Mouse (Mus musculus): ENCODE data around the gene Gpha2. TPM values are rescaled to one million over a fixed set of nuclear protein-coding genes. Genes with fewer than 3 reads are reported as not detected.

The Gpha2 gene
- total and polyA plus RNA-seq, 3 experiments = not detected

- no peak overlapping the region for H3K9ac ChIP-seq (ENCODE audit: insufficient read depth, low read depth)
- H3K36me3 ChIP-seq (replicated peaks in 1 of 2; ENCODE audit: control insufficient read depth in 1 of 2, insufficient read depth in 1 of 2, low read length in 1 of 2) = peaks cover 33 to 60% of the 10 kb centered on the region in 2 experiments
- H3K27ac ChIP-seq (ENCODE audit: insufficient read depth, low read depth) = no peak overlapping the region
- in situ Hi-C loops (cut with MboI; ENCODE audit: low pct_ligation_motif_present, low pct_unique_long_range_greater_than_20kb, low sequenced_read_pairs) = loop anchor here (5.0 kb wide), 1 partner anchor 45 kb away; the partner anchor contains the start of gene Cdc42bpg
- dilution Hi-C loops (cut with MboI; ENCODE audit: extremely low pct_ligation_motif_present, extremely low pct_unique_long_range_greater_than_20kb, low sequenced_read_pairs) = no loop called here
- no peak overlapping the region for H3K4me3 ChIP-seq (replicated peaks in 1 of 3; ENCODE audit: low read depth in 2 of 3, low read length in 2 of 3, poor library complexity in 1 of 3)
- H3K9me3 ChIP-seq (replicated peaks; ENCODE audit: low read length) = peaks cover 3% of the 10 kb centered on the region
- no peak overlapping the region for H3K4me2 ChIP-seq (ENCODE audit: insufficient read depth, low read depth, poor library complexity, severe bottlenecking)
- TF ChIP-seq CTCF (conservative IDR thresholded peaks at IDR 0.05 in 1 of 2, IDR thresholded peaks at IDR 0.05 in 1 of 2; ENCODE audit: low read depth in 2 of 2, low read length in 2 of 2) (peak; percentile 92 to 93), ZC3H11A (IDR thresholded peaks at IDR 0.05; ENCODE audit: low read depth, low read length) (peak; percentile 71), JUN (IDR thresholded peaks at IDR 0.05; ENCODE audit: insufficient read depth, low read depth, low read length) (no peak), USF2 (conservative IDR thresholded peaks at IDR 0.05; ENCODE audit: low read depth, low read length) (no peak), CHD1 (IDR thresholded peaks at IDR 0.05; ENCODE audit: low read depth, low read length) (no peak), SMC3 (IDR thresholded peaks at IDR 0.05; ENCODE audit: low read depth, low read length) (peak; percentile 98), RAD21 (IDR thresholded peaks at IDR 0.05; ENCODE audit: low read depth, low read length) (peak; percentile 78), ELF1 (IDR thresholded peaks at IDR 0.05; ENCODE audit: low read depth, low read length) (peak; percentile 32; the same call in 1 of the 2 replicates), NELFE (IDR thresholded peaks at IDR 0.05; ENCODE audit: low read depth, low read length) (peak; percentile 52; the same call in 1 of the 2 replicates)
- peaks cover 0 to 8% of the 10 kb centered on the region in 2 experiments; a peak in 1 of 4 replicates for H3K4me1 ChIP-seq (ENCODE audit: control insufficient read depth in 1 of 2, insufficient read depth in 2 of 2)
- no peaks in the 10 kb centered on the region for H3K79me2 ChIP-seq (replicated peaks; ENCODE audit: control insufficient read depth, extremely low read depth, insufficient read depth, poor library complexity, severe bottlenecking)
- H3K27me3 ChIP-seq (replicated peaks) = no peaks in the 10 kb centered on the region
- peak; percentile 71 for DNase-seq (ENCODE audit: extremely low read depth)
Observed at GRCm38 (mm10) chr19:6262222-6262621, 36.0 kb downstream of the Gpha2 start.

- in situ Hi-C loops (cut with MboI; ENCODE audit: low pct_ligation_motif_present, low pct_unique_long_range_greater_than_20kb, low sequenced_read_pairs) = loop anchor here (5.0 kb wide), 1 partner anchor 44 kb away; the partner anchor contains the start of gene Cdc42bpg
- dilution Hi-C loops (cut with MboI; ENCODE audit: extremely low pct_ligation_motif_present, extremely low pct_unique_long_range_greater_than_20kb, low sequenced_read_pairs) = no loop called here
- TF ChIP-seq TCF12 (IDR thresholded peaks at IDR 0.05; ENCODE audit: low read depth, low read length) = no peak
- TF ChIP-seq MAFK (IDR thresholded peaks at IDR 0.05; ENCODE audit: insufficient replicate concordance, low read length) = no peak
- no peak for TF ChIP-seq ELF1 (IDR thresholded peaks at IDR 0.05; ENCODE audit: low read depth, low read length)
- TF ChIP-seq JUND (conservative IDR thresholded peaks at IDR 0.05; ENCODE audit: low read depth, low read length) = no peak
- TF ChIP-seq ZNF384 (IDR thresholded peaks at IDR 0.05; ENCODE audit: low read depth, low read length) = no peak
- TF ChIP-seq MEF2A (IDR thresholded peaks at IDR 0.05; ENCODE audit: borderline replicate concordance, low read depth, low read length) = no peak
- no peak for TF ChIP-seq ETS1 (conservative IDR thresholded peaks at IDR 0.05; ENCODE audit: low read depth, low read length)
- TF ChIP-seq PAX5 (IDR thresholded peaks at IDR 0.05; ENCODE audit: low read length) = no peak
- no peak for TF ChIP-seq SIN3A (IDR thresholded peaks at IDR 0.05; ENCODE audit: low read length)
- no peak for TF ChIP-seq CHD1 (IDR thresholded peaks at IDR 0.05; ENCODE audit: low read depth, low read length)
- no peak for TF ChIP-seq GABPA (IDR thresholded peaks at IDR 0.05; ENCODE audit: insufficient replicate concordance, low read depth, low read length)
- no peak for TF ChIP-seq MYC (IDR thresholded peaks at IDR 0.05; ENCODE audit: low read depth, low read length)
- no peak for TF ChIP-seq USF2 (conservative IDR thresholded peaks at IDR 0.05; ENCODE audit: low read depth, low read length)
- no peak for TF ChIP-seq EP300 (IDR thresholded peaks at IDR 0.05; ENCODE audit: low read length)
- TF ChIP-seq ZKSCAN1 (IDR thresholded peaks at IDR 0.05; ENCODE audit: borderline replicate concordance, low read depth, low read length) = no peak
- Histone ChIP-seq H3K9me3 (replicated peaks; ENCODE audit: low read length) (peaks cover 3% of the 10 kb centered on the region), H3K79me2 (replicated peaks; ENCODE audit: control insufficient read depth, extremely low read depth, insufficient read depth, poor library complexity, severe bottlenecking) (no peaks in the 10 kb centered on the region), H3K27ac (ENCODE audit: insufficient read depth, low read depth) (no peak overlapping the region), H3K9ac (ENCODE audit: insufficient read depth, low read depth) (no peak overlapping the region), H3K4me3 (replicated peaks in 1 of 3; ENCODE audit: low read depth in 2 of 3, low read length in 2 of 3, poor library complexity in 1 of 3) (no peak overlapping the region), H3K36me3 (replicated peaks in 1 of 2; ENCODE audit: control insufficient read depth in 1 of 2, insufficient read depth in 1 of 2, low read length in 1 of 2) (peaks cover 26 to 53% of the 10 kb centered on the region in 2 experiments), H3K27me3 (replicated peaks) (peaks cover 2% of the 10 kb centered on the region), H3K4me1 (ENCODE audit: control insufficient read depth in 1 of 2, insufficient read depth in 2 of 2) (peaks cover 5 to 12% of the 10 kb centered on the region in 2 experiments; a peak in 3 of 4 replicates), H3K4me2 (ENCODE audit: insufficient read depth, low read depth, poor library complexity, severe bottlenecking) (no peak overlapping the region)
- DNase-seq (ENCODE audit: extremely low read depth) = no peak
Observed at GRCm38 (mm10) chr19:6262839-6263433, 36.8 kb downstream of the Gpha2 start.

Measured in CH12.LX (cell line).